Mouse (Mus musculus) gastrocnemius, postnatal 36 days (tissue): Measurements from ENCODE around the gene Hnf1b. TPM values are rescaled to one million over a fixed set of nuclear protein-coding genes. Genes with fewer than 3 reads are reported as not detected.

ENCODE experiments used
- DNase-seq, 2 experiments: peaks; one replicate each; pipeline ENCODE4 v3.0.0; 2022
- intact Hi-C: fragments of 180-260 bp; cut with DNase I; formaldehyde crosslinking; loops from one replicate; pipeline ENCODE4 v1.15.1; 2025
- long read RNA-seq, 2 experiments: library from polyadenylated mRNA; stranded (forward); transcript quantifications; one replicate each; pipeline ENCODE4 v2.0.0; 2021
- total RNA-seq, 2 experiments: library from RNA; stranded (reverse); gene quantifications; 2 replicates each; pipeline ENCODE4 v1.2.3; 2021

Hnf1b gene
- not detected for total RNA-seq
- long read RNA-seq, experiment 1 = 0 reads
- long read RNA-seq, experiment 2 = 0 reads

- intact Hi-C loops = no loop called here
- DNase-seq = no peak
Observed at GRCm38 (mm10) chr11:83849529-83850335, at the start of gene Hnf1b. TSS of gene Hnf1b (plus strand) at chr11:83850063.

- intact Hi-C loops = no loop called here
Observed at GRCm38 (mm10) chr11:83802166-83802565, 47.7 kb upstream of the Hnf1b start.

GRCm38 (mm10) chr11:83802581-83802980, 47.3 kb upstream of the Hnf1b start:
- no peak for DNase-seq
- intact Hi-C loops = no loop called here

More at GRCm38 (mm10) chr11:83802166-83802565, 47.7 kb upstream of the Hnf1b start:
- no peak for DNase-seq

DNA sequence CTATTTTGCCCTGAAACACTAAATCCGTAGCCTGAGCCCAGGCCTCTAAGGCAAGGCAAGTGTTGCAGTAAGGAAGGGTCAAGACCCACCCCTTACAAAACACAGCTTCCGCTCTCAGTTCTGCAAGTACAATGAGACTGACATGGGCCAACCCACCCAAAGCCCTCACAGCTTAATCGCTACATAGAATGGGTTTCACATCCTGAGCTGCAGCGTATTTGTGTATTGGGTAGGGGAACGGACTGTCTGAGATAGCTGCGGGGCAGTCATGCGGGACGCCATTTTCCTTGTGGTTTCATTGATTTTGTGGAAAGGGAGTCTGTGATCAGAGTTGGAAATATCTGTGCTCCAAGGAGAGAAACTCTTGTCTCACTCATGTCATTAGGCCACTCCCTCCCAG, 39.4 kb upstream of the Hnf1b start:
- intact Hi-C loops = no loop called here
- no peak for DNase-seq

DNA sequence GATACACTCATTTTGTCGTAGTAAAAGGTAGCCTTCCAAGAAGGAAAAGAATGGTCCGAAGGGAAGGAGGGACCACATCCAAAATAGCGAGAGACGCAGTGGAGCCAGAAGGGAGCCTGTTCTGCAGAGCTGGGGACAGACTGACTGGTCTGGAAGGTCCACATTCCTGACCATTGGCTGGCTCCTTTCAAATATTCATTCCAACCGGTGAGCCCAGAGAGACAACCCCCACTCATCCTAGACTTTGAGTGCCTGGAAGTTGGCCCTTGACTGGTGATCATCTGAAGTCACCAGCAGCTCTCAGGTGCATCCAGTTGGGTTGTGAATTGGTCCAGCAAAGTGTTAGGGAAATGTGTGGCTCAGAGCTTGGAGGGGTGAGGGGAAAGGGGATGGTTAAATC, 34.7 kb upstream of the Hnf1b start:
- intact Hi-C loops = loop anchor here (5.0 kb wide), 1 partner anchor 122 kb away; no protein-coding TSS in a partner anchor
- DNase-seq = no peak

DNA sequence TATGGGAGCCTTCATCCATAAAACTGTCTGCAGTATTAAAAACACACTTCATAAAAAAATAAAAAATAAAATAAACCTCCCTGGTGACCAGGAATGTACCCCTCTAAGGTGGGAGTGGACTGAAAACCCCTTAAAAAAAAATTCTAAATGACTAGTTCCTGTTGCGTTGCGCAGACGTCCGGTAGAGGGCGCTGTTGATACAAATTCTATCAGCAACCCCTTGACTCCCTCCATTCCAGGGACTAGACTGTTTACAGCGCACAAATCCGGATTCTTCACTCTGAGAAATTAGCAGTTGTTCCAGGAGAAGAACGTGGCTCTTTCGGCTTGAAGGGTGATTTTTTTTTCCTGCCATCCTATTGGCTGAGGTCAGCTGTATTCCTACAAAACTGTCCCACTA, 34.2 kb upstream of the Hnf1b start:
- peak in 1 of 2 experiments; percentile 17 for DNase-seq

DNA sequence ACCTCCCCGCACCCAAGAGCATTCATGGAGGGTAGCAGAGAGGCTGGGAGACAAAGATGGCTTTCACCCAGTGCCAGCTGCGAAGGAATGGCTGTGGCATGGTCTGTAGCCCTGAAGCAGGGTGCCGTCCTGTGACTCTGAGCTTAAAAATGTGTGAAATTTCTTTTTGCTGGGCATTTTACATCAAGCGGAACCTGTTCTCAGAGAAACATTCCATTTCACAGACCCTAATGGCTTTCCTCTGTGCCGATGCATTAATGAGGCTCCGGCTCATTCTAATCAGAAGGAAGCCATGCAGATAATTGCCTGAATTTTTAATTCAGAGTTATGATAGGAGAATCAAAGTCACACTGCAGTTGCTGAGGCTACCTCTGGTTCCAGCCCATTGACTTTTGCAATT, 32.8 kb upstream of the Hnf1b start:
- DNase-seq = no peak
- intact Hi-C loops = loop anchor here (5.0 kb wide), 1 partner anchor 120 kb away; no protein-coding TSS in a partner anchor

More for the DNA sequence above, 34.2 kb upstream of the Hnf1b start:
- intact Hi-C loops = loop anchor here (5.0 kb wide), 1 partner anchor 122 kb away; no protein-coding TSS in a partner anchor

- intact Hi-C loops = loop anchor here (5.0 kb wide), 1 partner anchor 119 kb away; no protein-coding TSS in a partner anchor
- DNase-seq = no peak
Observed at GRCm38 (mm10) chr11:83817994-83818393, 31.9 kb upstream of the Hnf1b start.

GRCm38 (mm10) chr11:83818591-83819127, 31.2 kb upstream of the Hnf1b start:
- intact Hi-C loops = loop anchor here (5.0 kb wide), 1 partner anchor 119 kb away; no protein-coding TSS in a partner anchor
- DNase-seq = no peak

DNA sequence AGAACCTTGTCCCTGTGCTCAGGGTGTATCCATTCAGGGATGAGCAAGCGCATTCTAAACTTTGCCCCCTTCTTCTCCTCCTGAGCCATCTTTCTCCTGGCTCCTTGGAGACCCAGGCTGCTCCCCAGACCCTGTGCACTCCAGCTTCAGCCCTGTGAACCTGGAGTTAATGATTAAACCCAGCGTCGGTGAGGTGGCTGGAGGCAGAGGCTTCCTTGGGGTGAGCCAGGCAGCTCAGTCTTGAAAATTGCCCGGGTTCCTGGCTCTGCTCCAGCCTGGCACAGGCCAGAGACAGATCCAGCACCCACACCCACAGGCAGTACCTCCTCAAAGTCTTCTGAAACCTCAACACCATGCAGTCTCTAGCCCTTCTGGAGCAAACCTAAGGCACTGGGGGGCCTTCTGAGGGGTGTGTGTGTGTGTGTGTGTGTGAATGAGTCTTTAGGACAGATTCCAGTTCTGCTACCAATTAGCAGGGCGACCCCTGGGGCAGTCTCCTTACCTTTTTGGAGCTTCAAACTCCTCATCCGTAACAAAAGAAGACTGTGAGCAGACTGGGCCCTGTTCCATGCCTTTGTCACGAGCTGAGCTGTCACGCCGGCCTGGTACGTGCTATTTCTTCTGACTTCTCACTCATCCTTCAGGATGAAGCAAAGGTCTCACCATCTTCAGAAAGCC, 29.9 kb upstream of the Hnf1b start:
- intact Hi-C loops = loop anchor here (5.0 kb wide), 1 partner anchor 117 kb away; no protein-coding TSS in a partner anchor
- no peak for DNase-seq

DNA sequence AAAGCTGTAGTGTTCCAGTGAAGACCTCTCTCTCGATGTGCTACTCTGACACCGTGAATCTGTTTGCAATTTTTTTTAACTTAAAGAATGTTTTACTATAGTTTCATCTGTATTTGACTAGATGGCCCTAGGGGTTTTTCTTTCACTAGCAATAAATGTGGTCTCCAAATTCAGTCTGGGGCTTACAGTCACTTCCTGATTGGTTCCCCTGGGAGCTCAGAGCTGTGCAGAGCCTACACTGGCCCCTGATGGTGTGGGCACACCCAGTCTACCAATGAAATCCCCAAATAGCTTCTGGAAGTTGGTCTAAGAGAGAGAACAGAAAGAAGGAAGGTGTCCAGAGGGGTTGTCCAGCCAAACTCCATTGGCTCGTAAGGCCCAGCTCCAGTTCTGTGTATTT, 23.7 kb upstream of the Hnf1b start:
- no peak for DNase-seq
- intact Hi-C loops = no loop called here

DNA sequence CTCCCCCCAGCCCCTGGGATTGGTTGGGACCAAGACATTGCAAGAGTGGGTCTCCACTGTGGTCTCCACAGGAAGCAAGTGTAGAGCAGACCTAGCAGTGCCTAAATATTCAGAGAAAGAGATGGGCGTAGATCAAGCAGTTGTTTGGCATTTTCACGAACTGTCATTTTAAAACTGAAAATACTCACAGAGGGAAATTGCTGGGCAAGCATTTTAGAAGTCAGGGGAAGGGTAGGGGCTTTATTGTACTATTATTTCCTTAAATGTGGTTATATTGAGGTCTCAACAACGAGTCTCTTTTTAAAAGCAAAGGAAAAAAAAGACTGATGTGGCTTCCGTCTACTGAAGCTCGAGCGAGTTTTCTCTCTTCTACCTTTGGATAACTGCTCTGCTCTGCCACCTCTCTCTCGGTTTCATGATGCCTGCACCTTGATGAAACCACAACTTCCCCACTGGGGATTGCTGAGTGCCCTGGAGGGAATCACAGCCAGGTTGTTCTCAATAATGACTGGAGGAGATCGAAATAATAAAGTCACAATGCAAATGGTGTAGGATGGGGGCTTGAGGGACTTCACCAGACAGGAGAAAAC, 21.2 kb upstream of the Hnf1b start:
- no peak for DNase-seq
- intact Hi-C loops = no loop called here

DNA sequence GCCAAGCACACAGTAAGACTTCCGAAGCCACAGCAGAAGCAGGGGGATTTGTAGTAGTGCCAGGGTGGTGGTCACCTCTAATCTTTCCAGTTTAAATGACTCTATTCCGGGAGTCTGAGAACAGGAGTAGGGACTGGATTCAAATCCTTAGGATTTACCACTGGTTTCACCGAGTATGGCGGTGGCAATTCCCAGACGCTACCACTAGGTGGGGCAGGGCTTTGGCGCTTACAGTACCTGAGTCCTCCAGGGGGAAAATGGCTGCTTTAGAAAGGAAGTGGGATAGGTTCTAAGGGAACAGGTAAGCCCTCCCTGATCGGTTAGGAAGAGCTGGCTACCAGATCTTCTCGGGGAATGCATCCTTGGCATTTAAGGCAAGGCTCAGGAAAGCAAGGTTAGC, 17.5 kb upstream of the Hnf1b start:
- DNase-seq = no peak

GRCm38 (mm10) chr11:83833517-83833916, 16.3 kb upstream of the Hnf1b start:
- no peak for DNase-seq
- intact Hi-C loops = no loop called here

More for the DNA sequence above, 17.5 kb upstream of the Hnf1b start:
- intact Hi-C loops = no loop called here

GRCm38 (mm10) chr11:83833959-83834496, 15.8 kb upstream of the Hnf1b start:
- intact Hi-C loops = no loop called here
- DNase-seq = no peak

GRCm38 (mm10) chr11:83839451-83839850, 10.4 kb upstream of the Hnf1b start:
- intact Hi-C loops = no loop called here
- no peak for DNase-seq

- DNase-seq = no peak
- intact Hi-C loops = no loop called here
Observed at GRCm38 (mm10) chr11:83843534-83843933, 6.3 kb upstream of the Hnf1b start.

DNA sequence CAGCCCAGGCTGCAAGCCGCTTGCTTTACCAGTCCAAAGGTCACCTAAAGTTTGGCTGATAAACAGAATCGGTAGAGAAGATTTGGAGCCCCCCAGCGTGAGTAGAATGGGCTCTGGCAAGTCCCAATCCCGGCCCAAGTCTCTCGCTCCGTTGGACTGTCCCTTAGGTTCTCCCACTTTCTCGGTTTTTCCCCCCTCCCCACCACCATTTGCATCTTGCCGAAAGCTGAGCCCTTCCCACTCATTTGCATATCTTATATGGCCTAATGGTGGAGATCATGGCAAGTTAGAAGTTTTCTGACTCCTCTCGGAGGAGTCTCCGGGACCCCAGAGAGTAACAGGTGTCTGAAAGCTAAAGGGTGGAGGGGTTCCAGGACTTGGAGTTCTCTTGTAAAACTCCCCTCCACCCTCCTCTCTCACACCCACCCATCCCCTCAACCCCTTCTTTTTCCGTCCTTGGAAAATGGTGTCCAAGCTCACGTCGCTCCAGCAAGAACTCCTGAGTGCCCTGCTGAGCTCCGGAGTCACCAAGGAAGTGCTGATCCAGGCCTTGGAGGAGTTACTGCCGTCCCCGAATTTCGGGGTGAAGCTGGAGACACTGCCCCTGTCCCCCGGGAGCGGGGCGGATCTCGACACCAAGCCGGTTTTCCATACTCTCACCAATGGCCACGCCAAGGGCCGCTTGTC, 866 bp downstream of the Hnf1b start:
- intact Hi-C loops = no loop called here

GRCm38 (mm10) chr11:83851273-83852015, 1.6 kb downstream of the Hnf1b start:
- intact Hi-C loops = no loop called here

More for the DNA sequence above, 866 bp downstream of the Hnf1b start:
- no peak for DNase-seq

More at GRCm38 (mm10) chr11:83851273-83852015, 1.6 kb downstream of the Hnf1b start:
- DNase-seq = no peak
